Mouse (Mus musculus): ENCODE measurements around the gene Acbd6.

Gene Acbd6

GRCm38 (mm10) chr1:155558012-155558842, at the start of gene Acbd6:
Gene Acbd6 (plus strand): TSS chr1:155558120.
- DNase-seq (ENCODE audit: low spot score in 2 of 2) = peak; percentile 73 to 76

- no peak for DNase-seq (ENCODE audit: low spot score in 2 of 2)
Observed at GRCm38 (mm10) chr1:155510263-155510662, 47.7 kb upstream of the Acbd6 start.

GRCm38 (mm10) chr1:155515866-155516265, 42.1 kb upstream of the Acbd6 start:
- DNase-seq (ENCODE audit: low spot score in 2 of 2) = no peak

GRCm38 (mm10) chr1:155516594-155516993, 41.3 kb upstream of the Acbd6 start:
- no peak for DNase-seq (ENCODE audit: low spot score in 2 of 2)

GRCm38 (mm10) chr1:155517060-155517459, 40.9 kb upstream of the Acbd6 start:
- no peak for DNase-seq (ENCODE audit: low spot score in 2 of 2)

GRCm38 (mm10) chr1:155520285-155520684, 37.6 kb upstream of the Acbd6 start:
- no peak for DNase-seq (ENCODE audit: low spot score in 2 of 2)

GRCm38 (mm10) chr1:155522493-155522892, 35.4 kb upstream of the Acbd6 start:
- DNase-seq (ENCODE audit: low spot score in 2 of 2) = no peak

GRCm38 (mm10) chr1:155526176-155526575, 31.7 kb upstream of the Acbd6 start:
- no peak for DNase-seq (ENCODE audit: low spot score in 2 of 2)

- no peak for DNase-seq (ENCODE audit: low spot score in 2 of 2)
Observed at GRCm38 (mm10) chr1:155527027-155527786, 30.7 kb upstream of the Acbd6 start.

- no peak for DNase-seq (ENCODE audit: low spot score in 2 of 2)
Observed at GRCm38 (mm10) chr1:155527787-155528158, 30.1 kb upstream of the Acbd6 start.

- DNase-seq (ENCODE audit: low spot score in 2 of 2) = no peak
Observed at GRCm38 (mm10) chr1:155528405-155529119, 29.4 kb upstream of the Acbd6 start.

- DNase-seq (ENCODE audit: low spot score in 2 of 2) = no peak
Observed at GRCm38 (mm10) chr1:155529120-155529963, 28.6 kb upstream of the Acbd6 start.

- no peak for DNase-seq (ENCODE audit: low spot score in 2 of 2)
Observed at GRCm38 (mm10) chr1:155530561-155531457, 27.1 kb upstream of the Acbd6 start.

GRCm38 (mm10) chr1:155532396-155532795, 25.5 kb upstream of the Acbd6 start:
- no peak for DNase-seq (ENCODE audit: low spot score in 2 of 2)

- no peak for DNase-seq (ENCODE audit: low spot score in 2 of 2)
Observed at GRCm38 (mm10) chr1:155532833-155533688, 24.9 kb upstream of the Acbd6 start.

- DNase-seq (ENCODE audit: low spot score in 2 of 2) = no peak
Observed at GRCm38 (mm10) chr1:155533689-155533965, 24.3 kb upstream of the Acbd6 start.

- DNase-seq (ENCODE audit: low spot score in 2 of 2) = no peak
Observed at GRCm38 (mm10) chr1:155537005-155537642, 20.8 kb upstream of the Acbd6 start.

- no peak for DNase-seq (ENCODE audit: low spot score in 2 of 2)
Observed at GRCm38 (mm10) chr1:155538006-155538405, 19.9 kb upstream of the Acbd6 start.

GRCm38 (mm10) chr1:155557642-155558011, 293 bp upstream of the Acbd6 start:
- no peak for DNase-seq (ENCODE audit: low spot score in 2 of 2)

Measured in right cerebral cortex, postnatal 36 days (tissue).